Mouse (Mus musculus) cortical plate, adult 2 months (tissue): Measurements from ENCODE around the gene Tbxas1.

Experiments
- CTCF ChIP-seq: fragments of 200-500 bp; IDR thresholded peaks from 2 replicates; pipeline ENCODE4 v1.5.1; 2011; ENCODE audit warnings: mild to moderate bottlenecking, control low read depth, low read length; ENCODE audit not compliant: insufficient read depth; ENCODE audit errors: extremely low read depth
- POLR2A ChIP-seq: fragments of 200-500 bp; IDR thresholded peaks from 2 replicates; pipeline ENCODE4 v1.6.1; 2011; ENCODE audit warnings: mild to moderate bottlenecking, low read length, control low read depth; ENCODE audit not compliant: insufficient read depth; ENCODE audit errors: extremely low read depth

GRCm38 (mm10) chr6:39030714-39031113 lies 155.5 kb downstream of the Tbxas1 start:
- TF ChIP-seq POLR2A (no peak), CTCF (no peak)
